Mouse (Mus musculus): ENCODE results near the gene Cfap58. TPM values are rescaled to one million over a fixed set of nuclear protein-coding genes. Genes with fewer than 3 reads are reported as not detected.

Cfap58 gene
- polyA plus RNA-seq, 1 experiment = 49.3 TPM

DNA sequence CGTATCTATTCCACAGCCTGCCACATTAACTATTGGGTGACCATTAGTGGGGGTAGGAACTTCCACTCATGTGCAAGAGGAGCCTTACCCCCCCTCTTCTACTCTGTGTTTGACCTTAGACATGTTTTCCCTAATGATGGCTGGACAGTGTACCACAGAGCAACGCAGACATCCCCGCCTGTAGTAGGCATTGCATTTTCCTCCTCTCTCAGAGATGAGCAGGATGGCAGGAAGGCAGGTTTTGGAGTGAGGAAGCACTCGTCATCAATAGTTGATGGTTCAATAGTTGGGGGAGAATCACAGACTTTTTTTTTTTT is 52.1 kb downstream of the Cfap58 start:
- no peak for TF ChIP-seq CTCF (IDR thresholded peaks at IDR 0.05; ENCODE audit: control insufficient read depth, insufficient read depth, insufficient replicate concordance, low read depth, low read length)
- no peak for TF ChIP-seq POLR2A (IDR thresholded peaks at IDR 0.05; ENCODE audit: control insufficient read depth, low read depth, low read length)
- Histone ChIP-seq H3K4me3 (ENCODE audit: control insufficient read depth, low read depth, low read length) (no peak overlapping the region), H3K27me3 (ENCODE audit: control insufficient read depth, insufficient read depth, low read length) (no peaks in the 10 kb centered on the region), H3K36me3 (ENCODE audit: control insufficient read depth, insufficient read depth, low read length) (no peaks in the 10 kb centered on the region), H3K4me1 (ENCODE audit: control insufficient read depth, insufficient read depth, low read length) (no peaks in the 10 kb centered on the region), H3K27ac (ENCODE audit: control insufficient read depth, insufficient read depth, low read depth, low read length) (no peak overlapping the region)

DNA sequence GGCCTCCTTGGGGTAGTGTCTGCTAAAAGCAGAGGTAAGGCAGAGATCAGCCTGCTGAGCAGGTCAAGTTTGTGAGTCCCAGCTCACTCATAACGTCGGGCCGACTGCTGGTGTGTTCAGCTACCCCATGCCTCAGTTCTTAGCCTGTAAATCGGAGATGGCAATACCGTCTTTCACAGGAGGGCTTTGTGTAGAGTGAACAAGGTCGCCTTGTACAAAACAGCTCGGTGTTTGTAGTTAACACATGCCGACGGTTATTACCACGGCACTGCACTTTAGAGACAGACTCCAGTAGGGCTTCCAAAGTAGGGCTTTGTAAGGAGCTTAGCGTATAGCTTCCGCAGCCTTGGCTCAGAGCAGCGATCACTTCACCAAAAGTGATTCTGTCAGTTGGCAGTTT is 63.8 kb downstream of the Cfap58 start:
- TF ChIP-seq POLR2A (IDR thresholded peaks at IDR 0.05; ENCODE audit: control insufficient read depth, low read depth, low read length) (no peak), CTCF (IDR thresholded peaks at IDR 0.05; ENCODE audit: control insufficient read depth, insufficient read depth, insufficient replicate concordance, low read depth, low read length) (no peak)
- Histone ChIP-seq H3K4me1 (ENCODE audit: control insufficient read depth, insufficient read depth, low read length) (peaks cover 6% of the 10 kb centered on the region), H3K36me3 (ENCODE audit: control insufficient read depth, insufficient read depth, low read length) (no peaks in the 10 kb centered on the region), H3K4me3 (ENCODE audit: control insufficient read depth, low read depth, low read length) (no peak overlapping the region), H3K27ac (ENCODE audit: control insufficient read depth, insufficient read depth, low read depth, low read length) (no peak overlapping the region), H3K27me3 (ENCODE audit: control insufficient read depth, insufficient read depth, low read length) (no peaks in the 10 kb centered on the region)

DNA sequence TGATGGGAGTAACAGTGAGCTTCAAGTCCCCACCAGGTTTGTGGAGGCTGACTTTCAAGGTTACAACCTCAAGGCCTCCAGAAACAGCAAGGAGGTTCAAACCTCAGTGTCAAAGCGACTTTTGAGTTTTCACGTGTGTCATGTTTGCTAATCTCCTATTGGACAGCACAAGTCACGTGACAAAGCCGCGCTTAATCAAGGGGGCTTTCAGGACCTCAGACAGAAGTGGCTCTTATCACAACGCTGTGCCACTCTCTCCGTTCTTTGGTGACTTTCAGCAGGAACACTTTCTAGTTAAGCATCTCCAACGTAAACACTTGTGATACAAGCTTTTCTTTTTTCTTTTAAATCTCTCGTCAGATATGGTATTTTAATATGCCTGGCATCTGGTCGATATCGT is 64.3 kb downstream of the Cfap58 start:
- H3K27ac ChIP-seq (ENCODE audit: control insufficient read depth, insufficient read depth, low read depth, low read length) = no peak overlapping the region
- H3K36me3 ChIP-seq (ENCODE audit: control insufficient read depth, insufficient read depth, low read length) = no peaks in the 10 kb centered on the region
- TF ChIP-seq POLR2A (IDR thresholded peaks at IDR 0.05; ENCODE audit: control insufficient read depth, low read depth, low read length) (no peak), CTCF (IDR thresholded peaks at IDR 0.05; ENCODE audit: control insufficient read depth, insufficient read depth, insufficient replicate concordance, low read depth, low read length) (no peak)

DNA sequence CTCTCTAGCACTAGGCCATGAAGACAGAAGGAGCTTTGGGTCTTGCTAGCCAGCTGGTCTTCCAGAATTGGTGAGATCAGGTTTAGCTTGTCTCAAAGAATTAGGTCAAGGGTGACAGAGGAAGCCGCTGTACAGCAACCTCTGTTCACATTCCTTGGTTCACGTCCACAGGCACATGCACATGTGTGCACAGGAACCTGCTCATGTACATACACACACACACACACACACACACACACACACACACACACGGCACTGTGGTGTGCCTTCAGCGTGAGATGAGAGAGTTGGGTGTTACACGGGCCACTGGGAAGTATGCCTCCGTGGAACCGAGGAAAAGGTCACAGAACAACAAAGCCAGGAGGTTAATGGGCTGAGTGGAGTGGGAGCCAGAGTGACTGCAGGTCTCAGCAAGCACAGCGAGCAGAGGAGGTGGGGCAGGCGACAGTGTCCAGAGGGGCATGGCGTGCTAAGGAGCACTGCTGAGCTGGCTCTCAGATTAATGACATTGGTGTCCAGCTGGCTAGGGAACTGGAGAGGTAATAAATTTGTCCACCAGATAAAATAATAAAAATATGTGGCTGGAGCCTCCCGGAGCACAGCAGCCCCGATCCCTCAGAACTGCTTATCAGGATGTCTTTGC is 71.4 kb downstream of the Cfap58 start:
- H3K4me1 ChIP-seq (ENCODE audit: control insufficient read depth, insufficient read depth, low read length) = no peaks in the 10 kb centered on the region
- H3K27me3 ChIP-seq (ENCODE audit: control insufficient read depth, insufficient read depth, low read length) = no peaks in the 10 kb centered on the region
- no peaks in the 10 kb centered on the region for H3K36me3 ChIP-seq (ENCODE audit: control insufficient read depth, insufficient read depth, low read length)
- TF ChIP-seq CTCF (IDR thresholded peaks at IDR 0.05; ENCODE audit: control insufficient read depth, insufficient read depth, insufficient replicate concordance, low read depth, low read length) = no peak
- TF ChIP-seq POLR2A (IDR thresholded peaks at IDR 0.05; ENCODE audit: control insufficient read depth, low read depth, low read length) = no peak
- H3K4me3 ChIP-seq (ENCODE audit: control insufficient read depth, low read depth, low read length) = no peak overlapping the region
- H3K27ac ChIP-seq (ENCODE audit: control insufficient read depth, insufficient read depth, low read depth, low read length) = no peak overlapping the region

More for the DNA sequence above, 64.3 kb downstream of the Cfap58 start:
- H3K4me1 ChIP-seq (ENCODE audit: control insufficient read depth, insufficient read depth, low read length) = peaks cover 6% of the 10 kb centered on the region
- no peak overlapping the region for H3K4me3 ChIP-seq (ENCODE audit: control insufficient read depth, low read depth, low read length)
- H3K27me3 ChIP-seq (ENCODE audit: control insufficient read depth, insufficient read depth, low read length) = no peaks in the 10 kb centered on the region

DNA sequence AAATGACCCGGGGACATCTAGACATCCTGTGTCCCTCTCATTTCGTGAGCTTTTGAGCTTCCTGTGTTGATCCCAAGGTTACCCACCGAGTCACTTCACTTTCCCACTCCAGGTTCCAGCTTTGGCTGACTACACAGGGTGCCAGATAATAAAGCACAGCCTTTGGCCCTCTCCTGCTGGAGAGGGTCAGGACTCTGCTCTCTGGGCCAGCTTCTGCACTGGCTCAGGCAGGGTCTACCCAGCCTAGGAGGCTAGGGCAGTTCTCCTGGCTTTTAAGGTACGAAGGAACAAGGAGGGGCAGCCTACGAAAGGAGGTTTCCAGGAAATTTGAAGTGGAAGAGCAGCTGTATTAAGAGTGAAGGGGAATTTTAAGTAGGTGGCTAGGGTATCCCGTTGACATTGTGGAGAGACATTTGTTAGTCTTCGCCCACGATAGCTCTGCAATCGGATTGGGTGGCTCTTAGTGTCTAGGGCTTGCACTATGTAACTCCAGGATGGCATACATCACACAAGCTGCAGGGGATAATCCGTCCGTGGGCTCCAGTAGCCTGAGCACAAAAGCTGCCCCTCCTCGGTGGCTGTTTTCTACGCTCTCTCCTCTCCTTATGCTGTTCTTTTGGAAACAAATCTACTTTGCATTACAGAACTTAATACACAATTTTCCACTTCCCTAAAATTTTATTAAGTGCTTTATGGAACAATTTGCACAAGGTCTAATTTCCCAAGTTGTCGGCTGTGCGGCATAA is 72.3 kb downstream of the Cfap58 start:
- no peaks in the 10 kb centered on the region for H3K36me3 ChIP-seq (ENCODE audit: control insufficient read depth, insufficient read depth, low read length)
- H3K27me3 ChIP-seq (ENCODE audit: control insufficient read depth, insufficient read depth, low read length) = no peaks in the 10 kb centered on the region
- TF ChIP-seq CTCF (IDR thresholded peaks at IDR 0.05; ENCODE audit: control insufficient read depth, insufficient read depth, insufficient replicate concordance, low read depth, low read length) (no peak), POLR2A (IDR thresholded peaks at IDR 0.05; ENCODE audit: control insufficient read depth, low read depth, low read length) (no peak)
- H3K27ac ChIP-seq (ENCODE audit: control insufficient read depth, insufficient read depth, low read depth, low read length) = no peak overlapping the region
- H3K4me3 ChIP-seq (ENCODE audit: control insufficient read depth, low read depth, low read length) = no peak overlapping the region
- H3K4me1 ChIP-seq (ENCODE audit: control insufficient read depth, insufficient read depth, low read length) = no peaks in the 10 kb centered on the region

DNA sequence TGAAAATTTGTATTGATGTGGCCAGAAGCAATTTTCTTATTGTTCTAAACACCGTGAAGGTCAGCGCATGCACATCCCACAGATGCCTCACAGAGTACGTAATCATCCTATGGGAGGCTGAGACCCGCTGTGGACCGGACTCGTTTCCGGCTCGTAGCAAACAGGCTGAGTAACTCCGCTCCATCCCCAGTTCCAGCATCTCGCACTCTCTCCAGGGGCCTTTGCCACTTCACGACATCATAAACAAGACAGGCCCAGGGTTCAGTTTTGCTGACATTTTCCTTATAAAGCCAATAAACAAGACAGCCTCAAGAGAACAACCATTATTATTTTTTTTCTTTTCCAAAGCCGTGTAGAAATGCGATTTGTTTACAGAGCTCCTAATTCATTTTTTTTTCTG is 82.6 kb downstream of the Cfap58 start:
- Histone ChIP-seq H3K4me1 (ENCODE audit: control insufficient read depth, insufficient read depth, low read length) (no peaks in the 10 kb centered on the region), H3K27me3 (ENCODE audit: control insufficient read depth, insufficient read depth, low read length) (no peaks in the 10 kb centered on the region), H3K4me3 (ENCODE audit: control insufficient read depth, low read depth, low read length) (no peak overlapping the region), H3K27ac (ENCODE audit: control insufficient read depth, insufficient read depth, low read depth, low read length) (no peak overlapping the region), H3K36me3 (ENCODE audit: control insufficient read depth, insufficient read depth, low read length) (no peaks in the 10 kb centered on the region)
- TF ChIP-seq CTCF (IDR thresholded peaks at IDR 0.05; ENCODE audit: control insufficient read depth, insufficient read depth, insufficient replicate concordance, low read depth, low read length) (no peak), POLR2A (IDR thresholded peaks at IDR 0.05; ENCODE audit: control insufficient read depth, low read depth, low read length) (no peak)

DNA sequence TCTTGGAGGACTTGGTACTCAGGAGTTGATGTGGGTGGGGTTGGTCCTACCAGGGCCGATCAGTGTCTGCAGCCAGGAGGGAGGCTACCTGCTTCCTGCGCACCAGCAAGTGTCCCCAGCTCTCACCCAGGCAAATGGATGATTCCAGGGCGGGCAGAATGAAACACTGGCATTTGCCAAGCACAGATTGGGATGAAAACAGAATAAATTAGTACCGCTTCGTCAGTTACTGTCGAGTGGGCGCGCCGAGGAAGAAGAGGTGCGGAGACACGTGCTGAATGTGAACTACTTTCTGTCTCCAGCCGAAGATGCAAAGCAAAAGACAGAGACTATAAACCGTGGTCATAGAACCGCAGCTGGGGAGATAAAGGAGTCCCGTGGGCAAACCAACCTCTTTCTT is 84.0 kb downstream of the Cfap58 start:
- no peaks in the 10 kb centered on the region for H3K27me3 ChIP-seq (ENCODE audit: control insufficient read depth, insufficient read depth, low read length)
- no peak overlapping the region for H3K4me3 ChIP-seq (ENCODE audit: control insufficient read depth, low read depth, low read length)
- no peak for TF ChIP-seq POLR2A (IDR thresholded peaks at IDR 0.05; ENCODE audit: control insufficient read depth, low read depth, low read length)
- no peak for TF ChIP-seq CTCF (IDR thresholded peaks at IDR 0.05; ENCODE audit: control insufficient read depth, insufficient read depth, insufficient replicate concordance, low read depth, low read length)
- no peak overlapping the region for H3K27ac ChIP-seq (ENCODE audit: control insufficient read depth, insufficient read depth, low read depth, low read length)
- no peaks in the 10 kb centered on the region for H3K36me3 ChIP-seq (ENCODE audit: control insufficient read depth, insufficient read depth, low read length)
- H3K4me1 ChIP-seq (ENCODE audit: control insufficient read depth, insufficient read depth, low read length) = no peaks in the 10 kb centered on the region

All from testis, adult 2 months (tissue).